Mouse (Mus musculus): Measurements from ENCODE around the gene Pja2. TPM values are rescaled to one million over a fixed set of nuclear protein-coding genes. Genes with fewer than 3 reads are reported as not detected.

Gene Pja2
- 167 TPM in 2 replicates for polyA plus RNA-seq (2015; fragmentation: Nextera tagmentation; extraction: Ambion mirVana)

GRCm38 (mm10) chr17:64331898-64332769, at the start of gene Pja2:
Pja2 (minus strand) TSS chr17:64331916.
- Histone ChIP-seq H3K27ac (ENCODE audit: low read length) (peak within 1 kb of the TSS; percentile 94), H3K9ac (replicated peaks; ENCODE audit: low read depth, low read length) (peak within 1 kb of the TSS; percentile 99), H3K27me3 (replicated peaks; ENCODE audit: control insufficient read depth, insufficient read depth, low read length) (no peaks in the 10 kb centered on the region), H3K36me3 (ENCODE audit: control insufficient read depth, insufficient read depth) (no peaks in the 10 kb centered on the region), H3K9me3 (ENCODE audit: control insufficient read depth, low read length) (no peaks in the 10 kb centered on the region), H3K4me3 (replicated peaks; ENCODE audit: low read length) (peak within 1 kb of the TSS; percentile 93), H3K4me2 (ENCODE audit: low read length) (peak within 1 kb of the TSS; percentile 70), H3K4me1 (replicated peaks; ENCODE audit: control insufficient read depth, insufficient read depth, low read length) (peaks cover 6% of the 10 kb centered on the region)
- under 1% methylated on average over 39 of the region's 60 CpGs for WGBS
- ATAC-seq, result peak; percentile 99

- Histone ChIP-seq H3K4me2 (ENCODE audit: low read length) (no peak overlapping the region), H3K9me3 (ENCODE audit: control insufficient read depth, low read length) (no peaks in the 10 kb centered on the region), H3K27me3 (replicated peaks; ENCODE audit: control insufficient read depth, insufficient read depth, low read length) (no peaks in the 10 kb centered on the region), H3K36me3 (ENCODE audit: control insufficient read depth, insufficient read depth) (no peaks in the 10 kb centered on the region), H3K4me3 (replicated peaks; ENCODE audit: low read length) (no peak overlapping the region), H3K4me1 (replicated peaks; ENCODE audit: control insufficient read depth, insufficient read depth, low read length) (no peaks in the 10 kb centered on the region), H3K27ac (ENCODE audit: low read length) (no peak overlapping the region), H3K9ac (replicated peaks; ENCODE audit: low read depth, low read length) (no peak overlapping the region)
- WGBS, result 69% methylated on average over 4 of the region's 4 CpGs
- peak; percentile 78 for ATAC-seq
Observed at GRCm38 (mm10) chr17:64375327-64375726, 43.6 kb upstream of the Pja2 start.

- peak; percentile 84 for ATAC-seq
- H3K27ac ChIP-seq (ENCODE audit: low read length), result no peak overlapping the region
- no peak overlapping the region for H3K9ac ChIP-seq (replicated peaks; ENCODE audit: low read depth, low read length)
- no peak overlapping the region for H3K4me3 ChIP-seq (replicated peaks; ENCODE audit: low read length)
- 31% methylated on average over 1 of the region's 1 CpGs for WGBS
- no peaks in the 10 kb centered on the region for H3K36me3 ChIP-seq (ENCODE audit: control insufficient read depth, insufficient read depth)
- no peaks in the 10 kb centered on the region for H3K9me3 ChIP-seq (ENCODE audit: control insufficient read depth, low read length)
- H3K4me2 ChIP-seq (ENCODE audit: low read length), result no peak overlapping the region
- no peaks in the 10 kb centered on the region for H3K27me3 ChIP-seq (replicated peaks; ENCODE audit: control insufficient read depth, insufficient read depth, low read length)
- H3K4me1 ChIP-seq (replicated peaks; ENCODE audit: control insufficient read depth, insufficient read depth, low read length), result no peaks in the 10 kb centered on the region; the same call in 1 of the 2 replicates
Observed at GRCm38 (mm10) chr17:64363694-64364093, 32.0 kb upstream of the Pja2 start.

- H3K4me3 ChIP-seq (replicated peaks; ENCODE audit: low read length), result no peak overlapping the region
- no peaks in the 10 kb centered on the region; the same call in 1 of the 2 replicates for H3K4me1 ChIP-seq (replicated peaks; ENCODE audit: control insufficient read depth, insufficient read depth, low read length)
- no peaks in the 10 kb centered on the region for H3K9me3 ChIP-seq (ENCODE audit: control insufficient read depth, low read length)
- H3K36me3 ChIP-seq (ENCODE audit: control insufficient read depth, insufficient read depth), result no peaks in the 10 kb centered on the region
- WGBS, result 22% methylated on average over 5 of the region's 5 CpGs
- H3K27ac ChIP-seq (ENCODE audit: low read length), result no peak overlapping the region
- no peak overlapping the region for H3K9ac ChIP-seq (replicated peaks; ENCODE audit: low read depth, low read length)
- ATAC-seq, result peak; percentile 66
- H3K4me2 ChIP-seq (ENCODE audit: low read length), result no peak overlapping the region
- no peaks in the 10 kb centered on the region for H3K27me3 ChIP-seq (replicated peaks; ENCODE audit: control insufficient read depth, insufficient read depth, low read length)
Observed at GRCm38 (mm10) chr17:64362570-64362969, 30.9 kb upstream of the Pja2 start.

GRCm38 (mm10) chr17:64361911-64362425, 30.3 kb upstream of the Pja2 start:
- no peaks in the 10 kb centered on the region for H3K27me3 ChIP-seq (replicated peaks; ENCODE audit: control insufficient read depth, insufficient read depth, low read length)
- no peak overlapping the region for H3K9ac ChIP-seq (replicated peaks; ENCODE audit: low read depth, low read length)
- H3K9me3 ChIP-seq (ENCODE audit: control insufficient read depth, low read length), result no peaks in the 10 kb centered on the region
- WGBS, result 59% methylated on average over 3 of the region's 3 CpGs
- ATAC-seq, result no peak
- no peaks in the 10 kb centered on the region for H3K36me3 ChIP-seq (ENCODE audit: control insufficient read depth, insufficient read depth)
- H3K4me2 ChIP-seq (ENCODE audit: low read length), result no peak overlapping the region
- H3K4me3 ChIP-seq (replicated peaks; ENCODE audit: low read length), result no peak overlapping the region
- no peak overlapping the region for H3K27ac ChIP-seq (ENCODE audit: low read length)
- no peaks in the 10 kb centered on the region; the same call in 1 of the 2 replicates for H3K4me1 ChIP-seq (replicated peaks; ENCODE audit: control insufficient read depth, insufficient read depth, low read length)

GRCm38 (mm10) chr17:64353940-64354339, 22.2 kb upstream of the Pja2 start:
- Histone ChIP-seq H3K9ac (replicated peaks; ENCODE audit: low read depth, low read length) (no peak overlapping the region), H3K9me3 (ENCODE audit: control insufficient read depth, low read length) (no peaks in the 10 kb centered on the region), H3K36me3 (ENCODE audit: control insufficient read depth, insufficient read depth) (no peaks in the 10 kb centered on the region), H3K27me3 (replicated peaks; ENCODE audit: control insufficient read depth, insufficient read depth, low read length) (no peaks in the 10 kb centered on the region), H3K4me1 (replicated peaks; ENCODE audit: control insufficient read depth, insufficient read depth, low read length) (no peaks in the 10 kb centered on the region), H3K27ac (ENCODE audit: low read length) (no peak overlapping the region), H3K4me2 (ENCODE audit: low read length) (no peak overlapping the region), H3K4me3 (replicated peaks; ENCODE audit: low read length) (no peak overlapping the region)
- 95% methylated on average over 7 of the region's 7 CpGs for WGBS
- no peak for ATAC-seq

GRCm38 (mm10) chr17:64346135-64346534, 14.4 kb upstream of the Pja2 start:
- peak overlapping the region; percentile 8; the same call in 1 of the 2 replicates for H3K4me2 ChIP-seq (ENCODE audit: low read length)
- no peak overlapping the region for H3K9ac ChIP-seq (replicated peaks; ENCODE audit: low read depth, low read length)
- H3K9me3 ChIP-seq (ENCODE audit: control insufficient read depth, low read length), result no peaks in the 10 kb centered on the region
- peak; percentile 57; the same call in 1 of the 2 replicates for ATAC-seq
- no peak overlapping the region for H3K27ac ChIP-seq (ENCODE audit: low read length)
- no peaks in the 10 kb centered on the region for H3K36me3 ChIP-seq (ENCODE audit: control insufficient read depth, insufficient read depth)
- H3K4me1 ChIP-seq (replicated peaks; ENCODE audit: control insufficient read depth, insufficient read depth, low read length), result no peaks in the 10 kb centered on the region
- no peak overlapping the region for H3K4me3 ChIP-seq (replicated peaks; ENCODE audit: low read length)
- 45% methylated on average over 17 of the region's 17 CpGs for WGBS
- H3K27me3 ChIP-seq (replicated peaks; ENCODE audit: control insufficient read depth, insufficient read depth, low read length), result no peaks in the 10 kb centered on the region

GRCm38 (mm10) chr17:64344576-64345172, 13.0 kb upstream of the Pja2 start:
- Histone ChIP-seq H3K27ac (ENCODE audit: low read length) (no peak overlapping the region), H3K4me1 (replicated peaks; ENCODE audit: control insufficient read depth, insufficient read depth, low read length) (no peaks in the 10 kb centered on the region), H3K9me3 (ENCODE audit: control insufficient read depth, low read length) (no peaks in the 10 kb centered on the region), H3K36me3 (ENCODE audit: control insufficient read depth, insufficient read depth) (no peaks in the 10 kb centered on the region), H3K4me2 (ENCODE audit: low read length) (no peak overlapping the region), H3K9ac (replicated peaks; ENCODE audit: low read depth, low read length) (no peak overlapping the region), H3K4me3 (replicated peaks; ENCODE audit: low read length) (no peak overlapping the region), H3K27me3 (replicated peaks; ENCODE audit: control insufficient read depth, insufficient read depth, low read length) (no peaks in the 10 kb centered on the region)
- 91% methylated on average over 7 of the region's 7 CpGs for WGBS
- no peak for ATAC-seq

GRCm38 (mm10) chr17:64341698-64342097, 10.0 kb upstream of the Pja2 start:
- H3K4me3 ChIP-seq (replicated peaks; ENCODE audit: low read length), result no peak overlapping the region
- 70% methylated on average over 7 of the region's 7 CpGs for WGBS
- no peak overlapping the region for H3K4me2 ChIP-seq (ENCODE audit: low read length)
- H3K9me3 ChIP-seq (ENCODE audit: control insufficient read depth, low read length), result no peaks in the 10 kb centered on the region
- ATAC-seq, result no peak
- no peaks in the 10 kb centered on the region for H3K27me3 ChIP-seq (replicated peaks; ENCODE audit: control insufficient read depth, insufficient read depth, low read length)
- no peaks in the 10 kb centered on the region for H3K4me1 ChIP-seq (replicated peaks; ENCODE audit: control insufficient read depth, insufficient read depth, low read length)
- H3K27ac ChIP-seq (ENCODE audit: low read length), result no peak overlapping the region
- no peak overlapping the region for H3K9ac ChIP-seq (replicated peaks; ENCODE audit: low read depth, low read length)
- H3K36me3 ChIP-seq (ENCODE audit: control insufficient read depth, insufficient read depth), result no peaks in the 10 kb centered on the region
